Mouse (Mus musculus) limb, embryonic 14.5 days (tissue): ENCODE measurements at regions not wholly inside any gene's neighbourhood (a gene's known extent, or its start where the extent isn't known, plus 50 kb on each side); places are given as distances from the start of the nearest gene placed in this dataset.
A peak's percentile ranks its signal among the peaks of the same experiment; 100 is the strongest.

ENCODE experiments used
- ATAC-seq: fragments of 200-750 bp; cut with Nextera tagmentation; 2 replicates; pipeline ENCODE4 v1.8.0; 2017; ENCODE audit warnings: low read depth, moderate number of reproducible peaks, moderate TSS enrichment; ENCODE audit not compliant: low FRiP score
- DNase-seq: peaks from one replicate; pipeline ENCODE4 v3.0.0-alpha.2; 2015; ENCODE audit warnings: low spot score
- H3K27ac ChIP-seq: fragments of 300-500 bp; sonication (generic); replicated peaks from 2 replicates; pipeline ENCODE4 v1.5.1; 2014; ENCODE audit warnings: low read depth, mild to moderate bottlenecking, low read length, moderate library complexity, mixed read lengths
- H3K27me3 ChIP-seq: fragments of 300-500 bp; sonication (generic); 2 replicates; pipeline ENCODE4 v1.6.1; 2014; ENCODE audit warnings: low read length, mixed read lengths; ENCODE audit not compliant: control insufficient read depth, insufficient read depth
- H3K36me3 ChIP-seq: fragments of 300-500 bp; sonication (generic); 2 replicates; pipeline ENCODE4 v1.6.1; 2014; ENCODE audit warnings: mild to moderate bottlenecking, low read length, moderate library complexity, mixed read lengths; ENCODE audit not compliant: control insufficient read depth, insufficient read depth
- H3K4me1 ChIP-seq: fragments of 300-500 bp; sonication (generic); 2 replicates; pipeline ENCODE4 v1.6.1; 2014; ENCODE audit warnings: antibody characterized with exemption, low read length, mixed read lengths; ENCODE audit not compliant: control insufficient read depth, insufficient read depth
- H3K4me2 ChIP-seq: fragments of 300-500 bp; sonication (generic); replicated peaks from 2 replicates; pipeline ENCODE4 v1.6.1; 2014; ENCODE audit warnings: low read depth, mild to moderate bottlenecking, low read length, moderate library complexity; ENCODE audit not compliant: severe bottlenecking
- H3K4me3 ChIP-seq: fragments of 300-500 bp; sonication (generic); replicated peaks from 2 replicates; pipeline ENCODE4 v1.5.1; 2014; ENCODE audit warnings: low read length
- H3K9ac ChIP-seq: fragments of 300-500 bp; sonication (generic); 2 replicates; pipeline ENCODE4 v1.6.1; 2014; ENCODE audit warnings: mild to moderate bottlenecking, low read depth, low read length, moderate library complexity; ENCODE audit not compliant: severe bottlenecking
- H3K9me3 ChIP-seq: fragments of 300-500 bp; sonication (generic); 2 replicates; pipeline ENCODE4 v1.6.1; 2016; ENCODE audit warnings: low read length; ENCODE audit not compliant: control insufficient read depth
- POLR2A ChIP-seq: fragments of 200-500 bp; IDR thresholded peaks from 2 replicates; pipeline ENCODE4 v1.8.0; 2012; ENCODE audit warnings: inconsistent platforms, mild to moderate bottlenecking, moderate library complexity, borderline replicate concordance; ENCODE audit not compliant: insufficient read depth, insufficient read length; ENCODE audit errors: extremely low read depth
- whole genome bisulfite sequencing: fragments of 180-500 bp; shearing (Covaris S2); extraction: QIAGEN DNeasy Blood & Tissue Kit; methylation state at CpG from one replicate; pipeline ENCODE4 v1.1.7; 2014; 5-methylcytosine and 5-hydroxymethylcytosine counted together

DNA sequence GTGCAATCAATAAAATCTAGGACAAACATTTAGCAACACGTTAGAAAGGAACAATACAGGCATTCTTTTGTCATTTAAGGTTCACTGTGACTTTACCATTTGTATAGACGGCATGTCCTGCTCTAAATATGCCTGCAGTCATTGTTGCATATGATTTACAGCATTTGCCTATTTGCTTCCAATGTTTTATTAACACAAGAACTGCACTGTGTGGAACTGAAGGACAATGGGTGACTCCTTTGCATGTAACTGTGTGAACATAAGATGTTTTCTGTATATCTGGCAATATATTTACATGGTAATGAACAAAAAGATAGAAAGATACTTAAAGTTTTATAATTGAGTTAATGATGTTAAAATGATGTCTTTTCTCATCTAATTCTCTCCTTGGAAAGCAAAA lies 57.1 kb downstream of the Pou4f1 start:
- H3K27ac ChIP-seq = no peak overlapping the region
- no peaks in the 10 kb centered on the region for H3K9me3 ChIP-seq
- DNase-seq (no peak), ATAC-seq (no peak)
- H3K36me3 ChIP-seq = no peaks in the 10 kb centered on the region
- H3K27me3 ChIP-seq = no peaks in the 10 kb centered on the region
- no peak for TF ChIP-seq POLR2A
- H3K9ac ChIP-seq = no peak overlapping the region
- H3K4me3 ChIP-seq = no peak overlapping the region
- no peaks in the 10 kb centered on the region for H3K4me1 ChIP-seq
- 27% methylated on average over 2 of the region's 2 CpGs for whole genome bisulfite sequencing
- no peak overlapping the region for H3K4me2 ChIP-seq

GRCm38 (mm10) chr14:104410292-104410691 lies 57.5 kb downstream of the Pou4f1 start:
- ATAC-seq = no peak

GRCm38 (mm10) chr14:104406062-104406461 lies 61.7 kb downstream of the Pou4f1 start:
- ATAC-seq (no peak), DNase-seq (peak; percentile 35)
- Histone ChIP-seq H3K9ac (no peak overlapping the region), H3K36me3 (no peaks in the 10 kb centered on the region), H3K27ac (no peak overlapping the region), H3K27me3 (no peaks in the 10 kb centered on the region), H3K9me3 (no peaks in the 10 kb centered on the region), H3K4me1 (no peaks in the 10 kb centered on the region), H3K4me2 (no peak overlapping the region), H3K4me3 (no peak overlapping the region)
- TF ChIP-seq POLR2A = no peak
- 60% methylated on average over 3 of the region's 3 CpGs for WGBS

More at GRCm38 (mm10) chr14:104410292-104410691, 57.5 kb downstream of the Pou4f1 start:
- no peak overlapping the region for H3K4me3 ChIP-seq
- no peak overlapping the region for H3K27ac ChIP-seq
- no peak for TF ChIP-seq POLR2A
- H3K4me2 ChIP-seq = no peak overlapping the region
- no peaks in the 10 kb centered on the region for H3K9me3 ChIP-seq
- H3K9ac ChIP-seq = no peak overlapping the region
- no peaks in the 10 kb centered on the region for H3K4me1 ChIP-seq
- no peaks in the 10 kb centered on the region for H3K27me3 ChIP-seq
- no peaks in the 10 kb centered on the region for H3K36me3 ChIP-seq
- 12% methylated on average over 6 of the region's 6 CpGs for whole genome bisulfite sequencing
- no peak for DNase-seq

DNA sequence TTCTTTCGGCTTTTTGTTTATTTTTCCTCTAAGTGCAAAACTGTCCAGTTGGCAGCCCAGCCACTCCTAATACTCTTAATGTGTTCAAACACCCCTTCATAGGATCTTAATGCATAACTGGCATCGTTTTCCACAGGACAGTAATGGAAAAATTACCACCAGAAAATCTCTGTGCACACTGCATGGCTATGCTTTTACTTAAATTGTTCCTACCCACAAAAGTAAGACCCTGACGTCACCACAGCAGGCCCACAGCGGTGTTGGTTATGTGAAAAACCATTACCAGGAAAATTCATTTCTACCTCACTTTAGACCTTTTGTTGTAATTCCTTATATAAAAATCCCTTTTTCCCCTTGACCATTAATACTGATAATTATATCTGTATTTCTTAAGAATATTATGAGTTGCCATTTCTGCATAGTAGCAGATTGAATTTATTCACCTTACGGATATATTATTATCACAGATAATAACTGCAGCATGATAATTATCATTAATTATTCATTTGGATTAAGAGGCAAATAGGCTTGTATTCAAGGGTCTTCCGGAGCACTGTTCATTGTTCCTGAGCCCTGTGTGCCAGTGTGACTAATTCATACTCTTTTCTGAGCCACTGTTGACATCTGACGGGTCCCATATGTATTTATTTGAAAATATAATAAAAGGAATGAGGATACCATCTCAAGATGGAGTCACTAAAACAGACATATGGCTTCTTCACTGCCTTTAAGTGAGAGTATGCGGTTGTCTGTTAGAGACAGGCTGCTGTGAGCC lies 78.3 kb downstream of the Pou4f1 start:
- 78% methylated on average over 8 of the region's 8 CpGs for WGBS

DNA sequence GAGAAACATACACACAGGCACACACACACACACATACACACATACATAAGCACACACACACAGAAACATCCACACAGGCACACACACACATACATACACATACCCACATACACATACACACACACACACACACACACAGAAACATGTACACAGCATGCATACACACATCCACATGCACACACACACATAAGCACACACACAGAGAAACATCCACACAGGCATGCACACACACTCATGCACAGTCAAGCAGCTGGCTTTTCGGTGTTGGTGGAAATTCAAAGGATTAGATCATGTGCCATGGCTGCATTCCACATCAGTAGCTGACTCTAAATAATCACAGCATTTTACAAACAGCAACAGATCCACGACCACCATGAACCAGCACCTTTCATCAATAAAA lies 78.9 kb downstream of the Pou4f1 start:
- no peak for DNase-seq
- 62% methylated on average over 2 of the region's 2 CpGs for WGBS
- H3K4me1 ChIP-seq = no peaks in the 10 kb centered on the region
- H3K9ac ChIP-seq = no peak overlapping the region
- H3K4me3 ChIP-seq = no peak overlapping the region
- no peak for ATAC-seq
- H3K9me3 ChIP-seq = no peaks in the 10 kb centered on the region
- H3K36me3 ChIP-seq = no peaks in the 10 kb centered on the region
- H3K27me3 ChIP-seq = no peaks in the 10 kb centered on the region
- no peak for TF ChIP-seq POLR2A
- no peak overlapping the region for H3K4me2 ChIP-seq
- H3K27ac ChIP-seq = no peak overlapping the region

More for the DNA sequence above, 78.3 kb downstream of the Pou4f1 start:
- H3K9ac ChIP-seq = no peak overlapping the region
- DNase-seq = no peak
- no peaks in the 10 kb centered on the region for H3K36me3 ChIP-seq
- ATAC-seq = no peak
- no peaks in the 10 kb centered on the region for H3K9me3 ChIP-seq
- no peak overlapping the region for H3K4me3 ChIP-seq
- no peak overlapping the region for H3K4me2 ChIP-seq
- no peaks in the 10 kb centered on the region for H3K27me3 ChIP-seq
- TF ChIP-seq POLR2A = no peak
- H3K27ac ChIP-seq = no peak overlapping the region
- no peaks in the 10 kb centered on the region for H3K4me1 ChIP-seq
